Mouse (Mus musculus): ENCODE measurements around the gene Thsd7a. TPM values are rescaled to one million over a fixed set of nuclear protein-coding genes. Genes with fewer than 3 reads are reported as not detected.

The Thsd7a gene
- polyA plus RNA-seq, 1 experiment from 2014 or later, result 0.24 TPM

DNA sequence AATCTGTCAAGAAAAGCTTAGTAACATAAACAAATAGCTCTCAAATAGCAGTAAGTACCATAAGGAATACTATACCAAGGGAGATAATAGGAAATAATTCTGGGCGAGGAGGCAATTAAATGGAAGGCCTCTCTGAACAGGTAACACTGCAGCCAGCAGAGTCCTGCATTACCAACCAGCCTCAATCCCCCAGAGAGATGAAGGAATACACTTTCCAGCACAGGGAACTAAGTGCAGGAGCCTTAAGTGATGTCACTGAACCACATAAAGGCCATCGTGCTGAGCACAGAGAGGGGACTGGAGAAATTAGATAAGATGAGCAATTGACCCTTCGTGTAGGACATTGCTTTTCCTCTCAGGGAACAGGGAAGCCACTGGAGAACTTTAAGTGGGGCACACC is 36.6 kb downstream of the Thsd7a start:
- WGBS (ENCODE audit: insufficient replicate concordance), result 43% methylated on average over 3 of the region's 3 CpGs
- Histone ChIP-seq H3K36me3 (ENCODE audit: control insufficient read depth, insufficient read depth) (no peaks in the 10 kb centered on the region), H3K9ac (ENCODE audit: low read depth, low read length) (no peak overlapping the region), H3K27me3 (ENCODE audit: control insufficient read depth, insufficient read depth, low read depth, low read length) (no peaks in the 10 kb centered on the region), H3K9me3 (replicated peaks; ENCODE audit: control insufficient read depth, low read length) (no peaks in the 10 kb centered on the region), H3K4me3 (ENCODE audit: low read depth, low read length) (no peak overlapping the region), H3K27ac (ENCODE audit: low read length) (no peak overlapping the region), H3K4me2 (ENCODE audit: low read depth, low read length) (no peak overlapping the region), H3K4me1 (ENCODE audit: control insufficient read depth, low read depth, low read length) (no peaks in the 10 kb centered on the region)
- no peak for ATAC-seq (ENCODE audit: low read depth)

DNA sequence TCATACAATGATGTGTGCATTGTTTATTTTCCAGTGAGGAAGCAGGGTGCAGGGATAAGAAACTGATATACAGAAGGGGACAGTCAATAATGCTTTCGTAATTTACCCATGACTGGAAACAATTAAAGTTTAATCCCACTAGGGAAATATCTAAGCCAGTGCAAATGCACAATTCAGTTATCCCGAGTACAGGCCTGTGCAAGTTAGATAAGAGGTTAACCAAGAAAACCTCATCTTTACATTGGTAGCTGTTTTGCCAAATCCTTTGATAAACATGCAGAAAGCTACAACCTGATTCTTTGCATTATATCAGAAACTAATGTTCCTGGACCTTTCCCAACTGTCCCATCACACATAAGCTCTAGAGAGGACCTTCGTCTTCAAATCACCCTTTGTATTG is 46.3 kb downstream of the Thsd7a start:
- ATAC-seq (ENCODE audit: low read depth), result no peak

DNA sequence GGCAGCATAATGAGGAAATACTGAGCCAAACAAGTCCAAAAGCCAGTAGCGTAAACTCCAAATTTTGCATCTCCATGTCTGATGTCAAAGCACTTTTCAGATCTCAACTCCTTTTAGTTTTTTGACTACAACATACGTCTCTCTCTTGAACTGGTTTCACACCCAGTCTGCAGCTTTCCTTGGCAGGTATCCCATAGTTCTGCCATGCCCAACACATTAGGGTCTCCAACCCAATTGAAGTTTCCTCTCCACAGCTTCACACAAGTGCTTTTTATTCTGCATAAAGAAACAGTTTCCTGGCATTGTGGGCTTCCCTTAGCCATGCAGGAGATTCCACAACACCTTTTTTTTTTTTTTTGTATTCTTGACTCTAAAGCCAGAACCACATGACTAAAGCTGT is 50.1 kb downstream of the Thsd7a start:
- 65% methylated on average over 2 of the region's 2 CpGs for WGBS (ENCODE audit: insufficient replicate concordance)
- H3K27me3 ChIP-seq (ENCODE audit: control insufficient read depth, insufficient read depth, low read depth, low read length), result no peaks in the 10 kb centered on the region
- no peak overlapping the region for H3K9ac ChIP-seq (ENCODE audit: low read depth, low read length)
- no peak overlapping the region for H3K4me3 ChIP-seq (ENCODE audit: low read depth, low read length)
- no peak overlapping the region for H3K4me2 ChIP-seq (ENCODE audit: low read depth, low read length)
- no peaks in the 10 kb centered on the region for H3K9me3 ChIP-seq (replicated peaks; ENCODE audit: control insufficient read depth, low read length)
- no peaks in the 10 kb centered on the region for H3K36me3 ChIP-seq (ENCODE audit: control insufficient read depth, insufficient read depth)
- no peaks in the 10 kb centered on the region for H3K4me1 ChIP-seq (ENCODE audit: control insufficient read depth, low read depth, low read length)
- ATAC-seq (ENCODE audit: low read depth), result no peak
- H3K27ac ChIP-seq (ENCODE audit: low read length), result no peak overlapping the region

More for the DNA sequence above, 46.3 kb downstream of the Thsd7a start:
- Histone ChIP-seq H3K9ac (ENCODE audit: low read depth, low read length) (no peak overlapping the region), H3K27me3 (ENCODE audit: control insufficient read depth, insufficient read depth, low read depth, low read length) (no peaks in the 10 kb centered on the region), H3K4me3 (ENCODE audit: low read depth, low read length) (no peak overlapping the region), H3K4me2 (ENCODE audit: low read depth, low read length) (no peak overlapping the region), H3K9me3 (replicated peaks; ENCODE audit: control insufficient read depth, low read length) (no peaks in the 10 kb centered on the region), H3K4me1 (ENCODE audit: control insufficient read depth, low read depth, low read length) (no peaks in the 10 kb centered on the region), H3K27ac (ENCODE audit: low read length) (no peak overlapping the region), H3K36me3 (ENCODE audit: control insufficient read depth, insufficient read depth) (no peaks in the 10 kb centered on the region)
- WGBS (ENCODE audit: insufficient replicate concordance), result 18% methylated on average over 3 of the region's 3 CpGs

DNA sequence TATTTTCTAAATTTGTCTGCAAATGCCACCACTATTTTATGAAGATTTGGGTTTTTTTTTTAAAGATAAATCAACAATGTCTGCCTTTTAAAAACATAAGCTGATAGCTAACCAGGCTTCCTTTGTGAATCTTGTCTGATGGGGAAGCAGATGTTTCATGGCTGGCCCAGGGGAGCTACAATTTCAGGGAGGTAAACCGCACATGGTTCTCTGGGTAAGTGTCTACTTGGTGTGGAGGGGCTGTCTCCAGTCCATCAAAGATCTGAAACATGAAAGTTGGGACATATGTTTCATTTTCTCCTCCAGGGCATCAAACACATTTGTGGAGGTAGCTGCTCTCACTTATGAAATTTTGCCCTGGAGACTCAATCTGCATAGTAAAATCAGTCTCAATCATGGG is 55.5 kb downstream of the Thsd7a start:
- Histone ChIP-seq H3K27me3 (ENCODE audit: control insufficient read depth, insufficient read depth, low read depth, low read length) (no peaks in the 10 kb centered on the region), H3K9me3 (replicated peaks; ENCODE audit: control insufficient read depth, low read length) (no peaks in the 10 kb centered on the region), H3K4me1 (ENCODE audit: control insufficient read depth, low read depth, low read length) (no peaks in the 10 kb centered on the region), H3K36me3 (ENCODE audit: control insufficient read depth, insufficient read depth) (no peaks in the 10 kb centered on the region), H3K4me3 (ENCODE audit: low read depth, low read length) (no peak overlapping the region), H3K4me2 (ENCODE audit: low read depth, low read length) (no peak overlapping the region), H3K27ac (ENCODE audit: low read length) (no peak overlapping the region), H3K9ac (ENCODE audit: low read depth, low read length) (no peak overlapping the region)
- ATAC-seq (ENCODE audit: low read depth), result no peak
- 62% methylated on average over 1 of the region's 1 CpGs for WGBS (ENCODE audit: insufficient replicate concordance)

DNA sequence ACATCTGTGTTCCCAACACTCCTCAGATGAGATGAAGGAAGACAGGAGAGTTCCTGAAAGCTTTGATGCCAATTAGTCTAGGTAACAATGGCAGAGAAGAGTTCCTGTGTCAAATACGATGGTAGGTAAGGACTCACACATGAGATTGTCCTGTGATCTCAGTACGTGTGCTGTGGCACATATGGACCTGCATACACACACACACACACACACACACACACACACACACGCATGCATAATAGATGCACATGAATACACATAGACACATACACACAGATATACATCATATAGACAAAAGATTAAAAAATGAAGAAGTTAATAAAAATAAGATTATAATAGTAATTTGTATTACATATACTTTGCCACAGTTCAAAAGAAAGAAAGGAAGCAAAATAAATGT is 56.0 kb downstream of the Thsd7a start:
- ATAC-seq (ENCODE audit: low read depth), result no peak
- Histone ChIP-seq H3K4me3 (ENCODE audit: low read depth, low read length) (no peak overlapping the region), H3K9me3 (replicated peaks; ENCODE audit: control insufficient read depth, low read length) (no peaks in the 10 kb centered on the region), H3K27me3 (ENCODE audit: control insufficient read depth, insufficient read depth, low read depth, low read length) (no peaks in the 10 kb centered on the region), H3K4me2 (ENCODE audit: low read depth, low read length) (no peak overlapping the region), H3K36me3 (ENCODE audit: control insufficient read depth, insufficient read depth) (no peaks in the 10 kb centered on the region), H3K9ac (ENCODE audit: low read depth, low read length) (no peak overlapping the region), H3K27ac (ENCODE audit: low read length) (no peak overlapping the region), H3K4me1 (ENCODE audit: control insufficient read depth, low read depth, low read length) (no peaks in the 10 kb centered on the region)
- WGBS (ENCODE audit: insufficient replicate concordance), result 64% methylated on average over 3 of the region's 3 CpGs

DNA sequence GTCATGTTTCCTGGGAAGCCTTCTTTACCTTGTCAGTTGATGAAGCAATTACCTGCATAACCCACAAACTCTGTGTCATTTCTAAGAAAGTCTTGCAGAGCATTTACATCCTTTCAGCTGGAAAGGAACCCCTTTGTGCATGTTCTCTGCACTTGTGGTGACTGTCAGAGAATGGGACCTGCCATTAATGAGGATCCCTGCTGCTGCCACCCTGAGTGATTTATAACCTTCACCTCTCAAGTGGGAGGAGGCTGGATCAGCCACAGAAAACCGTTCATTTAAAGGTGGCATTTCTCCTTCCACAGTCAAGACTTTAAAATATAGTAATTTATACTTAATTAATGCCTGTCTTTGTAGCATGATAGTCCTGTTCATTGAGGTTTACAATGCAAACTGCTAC is 99.6 kb downstream of the Thsd7a start:
- 9% methylated on average over 1 of the region's 1 CpGs for WGBS (ENCODE audit: insufficient replicate concordance)

DNA sequence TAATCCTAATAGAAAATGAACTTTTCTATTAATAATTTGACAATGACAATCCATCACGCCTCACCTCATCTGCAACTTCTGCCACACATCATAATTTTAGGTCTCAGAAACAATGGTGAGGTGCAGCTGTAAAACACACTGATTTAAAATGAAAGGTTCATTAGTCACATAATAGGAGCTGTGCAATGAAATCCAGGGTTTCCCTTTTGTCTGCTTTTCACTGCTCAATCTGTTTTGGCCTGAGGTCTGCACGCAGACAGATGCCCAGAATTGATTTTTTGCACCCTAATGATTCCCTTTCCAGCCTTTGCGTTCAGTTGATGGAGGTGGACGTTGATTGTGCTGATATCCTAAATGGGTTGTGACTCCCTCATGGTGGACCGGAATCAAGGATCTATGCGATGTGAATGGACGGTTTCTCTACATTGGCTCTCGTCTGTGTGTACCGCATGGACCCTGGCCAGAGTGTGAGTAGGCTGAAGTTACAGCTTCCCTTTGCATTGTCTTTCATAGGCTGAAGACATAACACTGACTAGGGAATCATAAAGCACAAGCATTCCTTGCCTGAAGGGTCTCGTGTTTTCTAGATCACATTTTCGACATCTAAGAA is 120.5 kb downstream of the Thsd7a start:
- no peak overlapping the region for H3K4me3 ChIP-seq (ENCODE audit: low read depth, low read length)
- H3K4me2 ChIP-seq (ENCODE audit: low read depth, low read length), result no peak overlapping the region
- WGBS (ENCODE audit: insufficient replicate concordance), result 67% methylated on average over 11 of the region's 11 CpGs
- H3K9me3 ChIP-seq (replicated peaks; ENCODE audit: control insufficient read depth, low read length), result no peaks in the 10 kb centered on the region
- no peaks in the 10 kb centered on the region for H3K27me3 ChIP-seq (ENCODE audit: control insufficient read depth, insufficient read depth, low read depth, low read length)
- no peaks in the 10 kb centered on the region for H3K4me1 ChIP-seq (ENCODE audit: control insufficient read depth, low read depth, low read length)
- no peak overlapping the region for H3K27ac ChIP-seq (ENCODE audit: low read length)
- H3K9ac ChIP-seq (ENCODE audit: low read depth, low read length), result no peak overlapping the region
- ATAC-seq (ENCODE audit: low read depth), result no peak
- H3K36me3 ChIP-seq (ENCODE audit: control insufficient read depth, insufficient read depth), result no peaks in the 10 kb centered on the region

More for the DNA sequence above, 99.6 kb downstream of the Thsd7a start:
- no peaks in the 10 kb centered on the region for H3K4me1 ChIP-seq (ENCODE audit: control insufficient read depth, low read depth, low read length)
- no peaks in the 10 kb centered on the region for H3K27me3 ChIP-seq (ENCODE audit: control insufficient read depth, insufficient read depth, low read depth, low read length)
- no peaks in the 10 kb centered on the region for H3K36me3 ChIP-seq (ENCODE audit: control insufficient read depth, insufficient read depth)
- no peak overlapping the region for H3K4me3 ChIP-seq (ENCODE audit: low read depth, low read length)
- H3K9ac ChIP-seq (ENCODE audit: low read depth, low read length), result no peak overlapping the region
- no peak overlapping the region for H3K27ac ChIP-seq (ENCODE audit: low read length)
- H3K4me2 ChIP-seq (ENCODE audit: low read depth, low read length), result no peak overlapping the region
- no peaks in the 10 kb centered on the region for H3K9me3 ChIP-seq (replicated peaks; ENCODE audit: control insufficient read depth, low read length)
- ATAC-seq (ENCODE audit: low read depth), result no peak

DNA sequence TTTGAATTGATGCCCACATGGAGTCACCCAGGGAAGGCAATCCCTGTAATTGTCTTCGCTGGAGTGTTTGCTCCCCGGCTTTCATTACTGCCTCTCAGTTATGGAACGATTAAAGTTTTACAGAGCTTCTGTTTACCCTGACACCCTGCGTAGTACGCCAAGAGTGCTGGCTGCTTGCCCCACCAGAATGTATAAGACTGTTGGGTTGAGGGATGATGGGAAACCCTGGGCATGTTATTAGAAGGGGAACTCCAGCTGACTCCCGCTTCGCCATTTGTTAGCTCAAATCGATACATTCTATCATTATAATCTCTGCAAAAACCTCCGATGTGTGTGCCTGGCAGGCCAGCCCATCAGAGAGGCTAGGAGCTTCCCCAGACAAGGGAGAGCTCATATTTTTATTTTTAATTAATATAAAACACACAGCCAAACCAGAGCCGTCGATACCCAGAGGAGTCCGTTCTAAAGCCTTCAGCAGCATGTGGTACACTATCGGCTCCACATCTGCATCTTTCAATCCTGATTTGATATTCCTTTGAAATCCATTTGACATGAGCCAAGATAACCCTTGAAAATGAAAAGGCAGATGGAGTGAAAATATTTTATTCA is 142.5 kb downstream of the Thsd7a start:
- no peaks in the 10 kb centered on the region for H3K9me3 ChIP-seq (replicated peaks; ENCODE audit: control insufficient read depth, low read length)
- no peaks in the 10 kb centered on the region for H3K4me1 ChIP-seq (ENCODE audit: control insufficient read depth, low read depth, low read length)
- no peak overlapping the region for H3K9ac ChIP-seq (ENCODE audit: low read depth, low read length)
- H3K27me3 ChIP-seq (ENCODE audit: control insufficient read depth, insufficient read depth, low read depth, low read length), result no peaks in the 10 kb centered on the region
- H3K4me2 ChIP-seq (ENCODE audit: low read depth, low read length), result no peak overlapping the region
- H3K27ac ChIP-seq (ENCODE audit: low read length), result no peak overlapping the region
- no peak for ATAC-seq (ENCODE audit: low read depth)
- no peak overlapping the region for H3K4me3 ChIP-seq (ENCODE audit: low read depth, low read length)
- 82% methylated on average over 13 of the region's 13 CpGs for WGBS (ENCODE audit: insufficient replicate concordance)
- H3K36me3 ChIP-seq (ENCODE audit: control insufficient read depth, insufficient read depth), result no peaks in the 10 kb centered on the region

DNA sequence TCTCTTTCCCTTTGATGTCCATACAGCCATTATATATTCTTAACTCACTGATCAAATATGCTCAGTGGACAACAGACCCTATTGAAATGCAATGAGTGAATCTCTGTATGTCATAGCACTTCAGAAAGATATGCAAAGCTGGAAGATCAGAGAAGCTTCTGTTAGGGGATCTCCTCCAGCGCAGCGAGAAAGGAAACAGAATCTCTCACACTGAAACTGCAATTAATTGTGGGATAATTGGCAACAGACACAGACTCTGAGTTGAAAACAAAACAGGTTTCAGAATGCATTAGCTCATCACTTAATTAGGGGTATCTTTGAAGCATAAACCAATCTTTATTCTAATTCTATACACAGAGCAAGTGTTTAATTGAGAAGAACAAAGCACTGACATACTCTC is 146.3 kb downstream of the Thsd7a start:
- Histone ChIP-seq H3K4me3 (ENCODE audit: low read depth, low read length) (no peak overlapping the region), H3K4me1 (ENCODE audit: control insufficient read depth, low read depth, low read length) (no peaks in the 10 kb centered on the region), H3K27ac (ENCODE audit: low read length) (no peak overlapping the region), H3K9ac (ENCODE audit: low read depth, low read length) (no peak overlapping the region), H3K36me3 (ENCODE audit: control insufficient read depth, insufficient read depth) (no peaks in the 10 kb centered on the region), H3K9me3 (replicated peaks; ENCODE audit: control insufficient read depth, low read length) (no peaks in the 10 kb centered on the region), H3K27me3 (ENCODE audit: control insufficient read depth, insufficient read depth, low read depth, low read length) (no peaks in the 10 kb centered on the region), H3K4me2 (ENCODE audit: low read depth, low read length) (no peak overlapping the region)
- 58% methylated on average over 2 of the region's 2 CpGs for WGBS (ENCODE audit: insufficient replicate concordance)
- no peak for ATAC-seq (ENCODE audit: low read depth)
